ENCODE assay signal across 12 mouse cellular contexts in the genomic region with DNA sequence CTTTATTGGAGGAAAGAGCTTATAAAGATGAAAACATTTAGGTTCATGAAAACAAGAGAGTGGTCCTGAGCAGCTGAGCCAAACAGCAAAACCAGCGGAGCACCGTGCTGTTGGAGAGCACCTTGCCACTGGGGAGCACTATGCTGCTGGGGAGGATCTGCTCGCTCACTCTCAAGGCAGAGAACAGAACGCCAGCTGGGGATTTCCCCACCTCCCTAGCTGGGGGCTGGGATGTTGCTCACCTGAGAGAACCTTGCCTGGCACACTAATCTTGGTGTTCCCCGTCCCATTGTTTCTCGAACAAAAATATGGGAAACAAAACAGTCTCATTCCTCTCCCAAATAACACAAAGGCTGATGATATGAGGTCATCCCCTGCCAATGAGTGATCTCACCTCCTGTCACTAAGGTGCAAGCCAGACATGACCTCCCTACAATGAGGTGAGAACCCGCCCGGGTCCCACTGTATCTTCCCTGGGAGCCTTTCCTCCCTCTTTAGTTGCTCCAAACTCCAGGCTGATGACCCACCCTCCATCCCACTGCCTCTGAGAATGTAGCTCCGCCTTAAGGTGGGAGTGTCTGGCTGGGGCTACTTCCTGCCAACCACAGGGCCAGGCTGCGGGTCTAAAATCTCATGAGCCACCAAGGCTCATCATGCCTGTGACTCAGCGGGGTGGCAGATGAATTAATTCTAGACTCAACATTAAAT.
DNase-seq lines count a peak whose midpoint lies in the region; TF ChIP-seq lines count a peak whose summit lies in the region.
"Had no signal": no experiment of that assay in that cellular context is flagged by ENCODE, and none has a peak within 500 bp of the region (broad histone marks: within the 10 kb centered on the region; RNA-seq: fewer than 3 reads in every experiment).

No protein-coding gene starts in this region.

- 0 out of 2 replicates have a peak overlapping the region, but pooled peaks have one; percentile 47 for H3K27ac ChIP-seq in spleen, adult 2 months (ENCODE audit: insufficient read depth, low read length)
- H3K27ac ChIP-seq in forebrain, embryonic 10.5 days, result no peak overlapping the region
- H3K27ac ChIP-seq: embryonic facial prominence, embryonic 12.5 days; kidney, embryonic 15.5 days; liver, embryonic 15.5 days had no signal

- peaks cover 3% of the 10 kb centered on the region; the same call in 1 of the 2 replicates for H3K9me3 ChIP-seq in forebrain, embryonic 10.5 days
- H3K9me3 ChIP-seq: embryonic facial prominence, embryonic 12.5 days; kidney, embryonic 15.5 days; liver, embryonic 15.5 days had no signal

- 53% methylated on average over 11 of the region's 11 CpGs for WGBS in spleen, adult 2 months
- WGBS in forebrain, embryonic 10.5 days, result 81% methylated on average over 11 of the region's 11 CpGs

- H3K36me3 ChIP-seq in spleen, adult 2 months (ENCODE audit: control insufficient read depth, insufficient read depth, low read length), result no peaks in the 10 kb centered on the region
- H3K36me3 ChIP-seq in forebrain, embryonic 10.5 days (replicated peaks), result no peaks in the 10 kb centered on the region
- H3K36me3 ChIP-seq: embryonic facial prominence, embryonic 12.5 days; kidney, embryonic 15.5 days; liver, embryonic 15.5 days had no signal

- no peak for TF ChIP-seq CTCF in spleen, adult 2 months (IDR thresholded peaks at IDR 0.05; ENCODE audit: extremely low read depth, insufficient read depth, insufficient read length, insufficient replicate concordance)

- no peak overlapping the region for H3K4me3 ChIP-seq in spleen, adult 2 months (ENCODE audit: extremely low read depth, insufficient read depth, insufficient read length)
- H3K4me3 ChIP-seq in forebrain, embryonic 10.5 days, result no peak overlapping the region
- H3K4me3 ChIP-seq: embryonic facial prominence, embryonic 12.5 days; kidney, embryonic 15.5 days; liver, embryonic 15.5 days had no signal

- H3K4me1 ChIP-seq in spleen, adult 2 months (ENCODE audit: control insufficient read depth, insufficient read depth, insufficient read length), result peaks cover 12% of the 10 kb centered on the region; the same call in 1 of the 2 replicates
- H3K4me1 ChIP-seq in forebrain, embryonic 10.5 days, result no peaks in the 10 kb centered on the region
- H3K4me1 ChIP-seq: embryonic facial prominence, embryonic 12.5 days; kidney, embryonic 15.5 days; liver, embryonic 15.5 days had no signal

- DNase-seq in spleen, adult 2 months (ENCODE audit: low read depth in 1 of 2, low spot score in 2 of 2), result peak in 1 of 2 experiments; percentile 53
- DNase-seq in spleen, postnatal 4 days (ENCODE audit: low spot score in 2 of 2), result no peak
- DNase-seq in WW6 (ENCODE audit: low read depth, low spot score), result peak; percentile 40
- peak; percentile 82 for DNase-seq in induced T-regulatory cell, adult 2 months (ENCODE audit: low read depth)
- DNase-seq in adrenal gland, adult 18-20 months (ENCODE audit: low spot score in 2 of 2), result no peak
- DNase-seq in forebrain, embryonic 10.5 days (ENCODE audit: extremely low spot score, low spot score), result no peak
- DNase-seq in layer of hippocampus, adult 9-10 months (ENCODE audit: low spot score), result no peak
- DNase-seq in liver, result no peak
- DNase-seq: midbrain, embryonic 14.5 days had no signal

- H3K27me3 ChIP-seq in spleen, adult 2 months (ENCODE audit: control insufficient read depth, insufficient read depth, low read length), result no peaks in the 10 kb centered on the region
- H3K27me3 ChIP-seq in forebrain, embryonic 10.5 days (ENCODE audit: poor library complexity, severe bottlenecking), result no peaks in the 10 kb centered on the region
- H3K27me3 ChIP-seq: embryonic facial prominence, embryonic 12.5 days; kidney, embryonic 15.5 days; liver, embryonic 15.5 days had no signal

- no peak for TF ChIP-seq POLR2A in spleen, adult 2 months (IDR thresholded peaks at IDR 0.05; ENCODE audit: low read depth, low read length)

Comparison
In these comparisons a context has a peak if more than half of its experiments do, and no peak if none do; other contexts are left out.
1. DNase-seq: peak in WW6 (single experiment) and induced T-regulatory cell, adult 2 months (single experiment); none in spleen, postnatal 4 days (0 of 2), adrenal gland, adult 18-20 months (0 of 2), forebrain, embryonic 10.5 days (single experiment), layer of hippocampus, adult 9-10 months (single experiment) and liver (single experiment).